Mouse (Mus musculus): ENCODE measurements around the gene Smoc1. TPM values are rescaled to one million over a fixed set of nuclear protein-coding genes. Genes with fewer than 3 reads are reported as not detected.

Gene Smoc1
- polyA plus RNA-seq, 1 experiment from 2014 or later, result 15.5 TPM

GRCm38 (mm10) chr12:81199280-81199955, 172.8 kb downstream of the Smoc1 start:
- 31% methylated on average over 23 of the region's 23 CpGs for whole genome bisulfite sequencing (ENCODE audit: insufficient replicate concordance)
- peak; percentile 73 for ATAC-seq

GRCm38 (mm10) chr12:81203226-81203625, 176.6 kb downstream of the Smoc1 start:
- H3K36me3 ChIP-seq (replicated peaks; ENCODE audit: insufficient read depth, low read length), result no peaks in the 10 kb centered on the region
- no peaks in the 10 kb centered on the region for H3K4me1 ChIP-seq (ENCODE audit: insufficient read depth)
- no peak overlapping the region for H3K27ac ChIP-seq (ENCODE audit: low read depth)
- TF ChIP-seq CTCF (IDR thresholded peaks at IDR 0.05; ENCODE audit: low read depth), result no peak
- TF ChIP-seq EP300 (IDR thresholded peaks at IDR 0.05; ENCODE audit: low read depth), result no peak
- H3K4me2 ChIP-seq (ENCODE audit: low read depth, low read length), result no peak overlapping the region
- no peaks in the 10 kb centered on the region for H3K9me3 ChIP-seq (ENCODE audit: low read length)
- no peak overlapping the region for H3K4me3 ChIP-seq (ENCODE audit: low read depth, low read length)
- H3K9ac ChIP-seq (replicated peaks), result no peak overlapping the region
- DNase-seq, result no peak
- WGBS (ENCODE audit: insufficient replicate concordance), result 29% methylated on average over 1 of the region's 1 CpGs
- ATAC-seq, result no peak
- H3K27me3 ChIP-seq (ENCODE audit: insufficient read depth, low read length), result no peaks in the 10 kb centered on the region

More at GRCm38 (mm10) chr12:81199280-81199955, 172.8 kb downstream of the Smoc1 start:
- H3K4me3 ChIP-seq (ENCODE audit: low read depth, low read length), result no peak overlapping the region
- TF ChIP-seq EP300 (IDR thresholded peaks at IDR 0.05; ENCODE audit: low read depth), result no peak
- peak; percentile 89 for TF ChIP-seq CTCF (IDR thresholded peaks at IDR 0.05; ENCODE audit: low read depth)
- H3K4me2 ChIP-seq (ENCODE audit: low read depth, low read length), result no peak overlapping the region
- DNase-seq, result peak; percentile 76
- no peak overlapping the region for H3K9ac ChIP-seq (replicated peaks)
- no peaks in the 10 kb centered on the region for H3K36me3 ChIP-seq (replicated peaks; ENCODE audit: insufficient read depth, low read length)
- H3K4me1 ChIP-seq (ENCODE audit: insufficient read depth), result no peaks in the 10 kb centered on the region
- no peak overlapping the region for H3K27ac ChIP-seq (ENCODE audit: low read depth)
- H3K9me3 ChIP-seq (ENCODE audit: low read length), result no peaks in the 10 kb centered on the region
- no peaks in the 10 kb centered on the region for H3K27me3 ChIP-seq (ENCODE audit: insufficient read depth, low read length)

GRCm38 (mm10) chr12:81205619-81206560, 179.3 kb downstream of the Smoc1 start:
- Histone ChIP-seq H3K9me3 (ENCODE audit: low read length) (no peaks in the 10 kb centered on the region), H3K4me3 (ENCODE audit: low read depth, low read length) (no peak overlapping the region), H3K4me2 (ENCODE audit: low read depth, low read length) (no peak overlapping the region), H3K36me3 (replicated peaks; ENCODE audit: insufficient read depth, low read length) (no peaks in the 10 kb centered on the region), H3K9ac (replicated peaks) (no peak overlapping the region), H3K4me1 (ENCODE audit: insufficient read depth) (no peaks in the 10 kb centered on the region), H3K27me3 (ENCODE audit: insufficient read depth, low read length) (no peaks in the 10 kb centered on the region), H3K27ac (ENCODE audit: low read depth) (no peak overlapping the region)
- DNase-seq, result peak; percentile 58
- TF ChIP-seq CTCF (IDR thresholded peaks at IDR 0.05; ENCODE audit: low read depth) (no peak), EP300 (IDR thresholded peaks at IDR 0.05; ENCODE audit: low read depth) (no peak)
- 18% methylated on average over 6 of the region's 6 CpGs for WGBS (ENCODE audit: insufficient replicate concordance)
- no peak for ATAC-seq

GRCm38 (mm10) chr12:81208559-81208958, 182.0 kb downstream of the Smoc1 start:
- 45% methylated on average over 2 of the region's 2 CpGs for WGBS (ENCODE audit: insufficient replicate concordance)
- Histone ChIP-seq H3K4me2 (ENCODE audit: low read depth, low read length) (no peak overlapping the region), H3K9me3 (ENCODE audit: low read length) (no peaks in the 10 kb centered on the region), H3K9ac (replicated peaks) (no peak overlapping the region), H3K4me3 (ENCODE audit: low read depth, low read length) (no peak overlapping the region), H3K4me1 (ENCODE audit: insufficient read depth) (no peaks in the 10 kb centered on the region), H3K27me3 (ENCODE audit: insufficient read depth, low read length) (no peaks in the 10 kb centered on the region), H3K27ac (ENCODE audit: low read depth) (no peak overlapping the region), H3K36me3 (replicated peaks; ENCODE audit: insufficient read depth, low read length) (no peaks in the 10 kb centered on the region)
- DNase-seq (no peak), ATAC-seq (no peak)
- TF ChIP-seq EP300 (IDR thresholded peaks at IDR 0.05; ENCODE audit: low read depth) (no peak), CTCF (IDR thresholded peaks at IDR 0.05; ENCODE audit: low read depth) (no peak)

- no peak for TF ChIP-seq CTCF (IDR thresholded peaks at IDR 0.05; ENCODE audit: low read depth)
- no peak for TF ChIP-seq EP300 (IDR thresholded peaks at IDR 0.05; ENCODE audit: low read depth)
- H3K4me3 ChIP-seq (ENCODE audit: low read depth, low read length), result no peak overlapping the region
- 67% methylated on average over 4 of the region's 4 CpGs for WGBS (ENCODE audit: insufficient replicate concordance)
- H3K27me3 ChIP-seq (ENCODE audit: insufficient read depth, low read length), result no peaks in the 10 kb centered on the region
- no peak overlapping the region for H3K9ac ChIP-seq (replicated peaks)
- H3K36me3 ChIP-seq (replicated peaks; ENCODE audit: insufficient read depth, low read length), result no peaks in the 10 kb centered on the region
- DNase-seq (no peak), ATAC-seq (no peak)
- H3K9me3 ChIP-seq (ENCODE audit: low read length), result no peaks in the 10 kb centered on the region
- H3K4me1 ChIP-seq (ENCODE audit: insufficient read depth), result no peaks in the 10 kb centered on the region
- no peak overlapping the region for H3K4me2 ChIP-seq (ENCODE audit: low read depth, low read length)
- H3K27ac ChIP-seq (ENCODE audit: low read depth), result no peak overlapping the region
These were observed 192.7 kb downstream of the Smoc1 start for GRCm38 (mm10) chr12:81219339-81219738.

- Histone ChIP-seq H3K9me3 (ENCODE audit: low read length) (no peaks in the 10 kb centered on the region), H3K27me3 (ENCODE audit: insufficient read depth, low read length) (no peaks in the 10 kb centered on the region), H3K4me2 (ENCODE audit: low read depth, low read length) (no peak overlapping the region), H3K9ac (replicated peaks) (no peak overlapping the region), H3K27ac (ENCODE audit: low read depth) (no peak overlapping the region), H3K4me3 (ENCODE audit: low read depth, low read length) (no peak overlapping the region), H3K36me3 (replicated peaks; ENCODE audit: insufficient read depth, low read length) (no peaks in the 10 kb centered on the region), H3K4me1 (ENCODE audit: insufficient read depth) (no peaks in the 10 kb centered on the region)
- ATAC-seq (no peak), DNase-seq (no peak)
- 61% methylated on average over 2 of the region's 2 CpGs for WGBS (ENCODE audit: insufficient replicate concordance)
- no peak for TF ChIP-seq EP300 (IDR thresholded peaks at IDR 0.05; ENCODE audit: low read depth)
- TF ChIP-seq CTCF (IDR thresholded peaks at IDR 0.05; ENCODE audit: low read depth), result no peak
These were observed 196.7 kb downstream of the Smoc1 start for GRCm38 (mm10) chr12:81223276-81223675.

Measured in liver, postnatal 0 days (tissue).